Comparison of ENCODE assay signal across 9 mouse cellular contexts in the genomic region with DNA sequence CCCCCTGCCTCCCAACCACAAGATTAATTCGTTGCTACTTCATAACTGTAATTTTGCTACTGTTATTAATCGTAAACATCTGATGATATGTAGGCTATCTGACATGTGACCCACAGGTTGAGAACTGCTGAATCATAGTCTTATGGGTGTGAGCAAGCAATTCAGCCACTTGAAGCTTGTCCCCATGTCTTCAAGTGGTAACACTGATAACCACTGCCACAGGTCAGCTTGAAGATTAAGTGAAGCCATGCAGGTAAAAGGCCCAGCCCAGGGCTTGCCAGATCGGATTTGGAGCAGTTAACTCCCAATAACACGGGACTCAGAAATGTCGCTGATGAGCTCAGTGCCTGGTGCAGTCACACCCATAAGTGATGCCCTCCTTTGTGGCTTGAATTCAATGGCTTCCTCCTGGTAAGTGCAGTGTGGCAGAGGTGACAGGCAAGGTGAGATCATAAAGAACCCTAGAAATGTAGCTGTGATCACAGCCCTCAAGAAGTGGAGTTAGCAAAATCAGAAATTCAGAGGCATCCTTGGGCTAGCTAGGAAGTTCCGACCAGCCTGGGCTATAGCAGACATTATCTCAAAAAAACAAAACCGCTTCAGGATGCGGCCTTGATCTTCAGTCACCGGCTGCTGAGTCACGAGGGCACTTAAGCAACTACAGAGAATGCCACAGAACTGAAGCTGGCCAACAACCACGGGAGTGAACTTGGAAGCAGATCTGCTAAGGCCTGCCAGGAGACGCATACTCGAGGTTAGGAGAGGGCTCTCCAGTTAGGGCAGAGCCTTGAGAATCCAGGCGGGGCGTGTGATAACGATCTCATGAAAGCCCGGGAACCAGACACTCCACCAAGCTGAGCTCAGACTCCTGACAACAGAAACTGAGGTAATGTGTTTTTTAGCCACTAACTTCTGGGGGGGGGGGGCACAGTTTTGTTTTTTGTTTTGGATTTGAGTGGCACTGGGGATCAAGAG. TPM values are rescaled to one million over a fixed set of nuclear protein-coding genes. Genes with fewer than 3 reads are reported as not detected.
DNase-seq lines count a peak whose midpoint lies in the region; ATAC-seq and TF ChIP-seq lines count a peak whose summit lies in the region.
"Had no signal": no experiment of that assay in that cellular context is flagged by ENCODE, and none has a peak within 500 bp of the region (broad histone marks: within the 10 kb centered on the region; RNA-seq: fewer than 3 reads in every experiment).

No protein-coding gene starts in this region.

- TF ChIP-seq POLR2A in bone marrow macrophage, adult 2 months (IDR thresholded peaks at IDR 0.05; ENCODE audit: borderline replicate concordance, low read depth, low read length): no peak
- no peak for TF ChIP-seq POLR2A in heart, adult 2 months (IDR thresholded peaks at IDR 0.05; ENCODE audit: insufficient read depth, low read depth, low read length)

- H3K27ac ChIP-seq in bone marrow macrophage, adult 2 months (ENCODE audit: insufficient read depth, low read depth, low read length): peak overlapping the region; percentile 62
- H3K27ac ChIP-seq in heart, adult 2 months: peak overlapping the region; percentile 72
- peak overlapping the region; percentile 96 for H3K27ac ChIP-seq in liver, embryonic 15.5 days (replicated peaks)
- H3K27ac ChIP-seq: hindbrain, embryonic 15.5 days had no signal

- no peak overlapping the region for H3K9ac ChIP-seq in heart, adult 2 months (ENCODE audit: low read depth, low read length)
- peak overlapping the region; percentile 52 for H3K9ac ChIP-seq in liver, embryonic 15.5 days
- H3K9ac ChIP-seq: hindbrain, embryonic 15.5 days had no signal

- no peak overlapping the region for H3K4me3 ChIP-seq in bone marrow macrophage, adult 2 months (ENCODE audit: insufficient read depth, low read length)
- no peak overlapping the region for H3K4me3 ChIP-seq in heart, adult 2 months
- peak overlapping the region; percentile 52 for H3K4me3 ChIP-seq in liver, embryonic 15.5 days (replicated peaks)
- H3K4me3 ChIP-seq: hindbrain, embryonic 15.5 days had no signal

- DNase-seq in Muller cell, postnatal 12 days (ENCODE audit: inconsistent ontology term): peak; percentile 74
- peak; percentile 62 to 82 for DNase-seq in heart, adult 2 months
- DNase-seq in spleen, postnatal 4 days (ENCODE audit: low spot score in 2 of 2): peak; percentile 56 to 76
- DNase-seq in retina, embryonic 14.5 days (ENCODE audit: low spot score): no peak
- DNase-seq in cerebellum, adult 9-11 months: no peak
- no peak for DNase-seq in thymus, postnatal 10 days (ENCODE audit: low spot score in 2 of 2)

- TF ChIP-seq CTCF in bone marrow macrophage, adult 2 months (IDR thresholded peaks at IDR 0.05; ENCODE audit: low read depth, low read length): no peak
- no peak for TF ChIP-seq CTCF in heart, adult 2 months (IDR thresholded peaks at IDR 0.05)

- peaks cover 5% of the 10 kb centered on the region for H3K36me3 ChIP-seq in heart, adult 2 months (ENCODE audit: control insufficient read depth, insufficient read depth, low read length)
- no peaks in the 10 kb centered on the region for H3K36me3 ChIP-seq in liver, embryonic 15.5 days (replicated peaks)
- H3K36me3 ChIP-seq: hindbrain, embryonic 15.5 days had no signal

- WGBS in heart, adult 2 months: 22% methylated on average over 17 of the region's 17 CpGs
- WGBS in liver, embryonic 15.5 days (ENCODE audit: insufficient replicate concordance): 20% methylated on average over 17 of the region's 17 CpGs

- TF ChIP-seq EP300 in heart, adult 2 months (IDR thresholded peaks at IDR 0.05; ENCODE audit: insufficient read depth, low read depth, low read length): peak; percentile 86

- no peaks in the 10 kb centered on the region for H3K9me3 ChIP-seq in liver, embryonic 15.5 days (replicated peaks)
- H3K9me3 ChIP-seq: hindbrain, embryonic 15.5 days had no signal

- no peaks in the 10 kb centered on the region for H3K27me3 ChIP-seq in heart, adult 2 months (ENCODE audit: control insufficient read depth, insufficient read depth, low read length)
- H3K27me3 ChIP-seq in liver, embryonic 15.5 days: no peaks in the 10 kb centered on the region
- H3K27me3 ChIP-seq: hindbrain, embryonic 15.5 days had no signal

- intact Hi-C loops in heart, adult 2 months (cut with DNase I): no loop called here

- peaks cover 28% of the 10 kb centered on the region for H3K4me1 ChIP-seq in bone marrow macrophage, adult 2 months (ENCODE audit: control insufficient read depth, insufficient read depth, low read length)
- H3K4me1 ChIP-seq in heart, adult 2 months (ENCODE audit: control insufficient read depth, insufficient read depth, low read length): peaks cover 26% of the 10 kb centered on the region
- peaks cover 43% of the 10 kb centered on the region for H3K4me1 ChIP-seq in liver, embryonic 15.5 days (replicated peaks)
- H3K4me1 ChIP-seq: hindbrain, embryonic 15.5 days had no signal

- H3K4me2 ChIP-seq in liver, embryonic 15.5 days: peak overlapping the region; percentile 60
- H3K4me2 ChIP-seq: hindbrain, embryonic 15.5 days had no signal

- H3K79me2 ChIP-seq in heart, adult 2 months (replicated peaks; ENCODE audit: control insufficient read depth, insufficient read depth, low read length): no peaks in the 10 kb centered on the region

- peak; percentile 88 for ATAC-seq in liver, embryonic 15.5 days (ENCODE audit: insufficient read depth)

RNA-seq across cellular contexts. Expression of a gene that starts 46.7 kb away (rescaled TPM):
- polyA plus RNA-seq in bone marrow macrophage, adult 2 months (2012; ENCODE audit: insufficient read depth, insufficient read length, missing spikeins): 7.4 and 9.4 TPM in 2 replicates
- 100 to 1,000 TPM; 181 to 206 TPM for total RNA-seq in heart, adult 2 months (2021)
- polyA plus RNA-seq in heart, adult 2 months (2012; rRNA removed): 193 and 244 TPM in 2 replicates
- polyA plus RNA-seq in liver, embryonic 15.5 days (2015; fragmentation: Nextera tagmentation; extraction: Ambion mirVana): 6.4 and 7.1 TPM in 2 replicates

RNA-seq across cellular contexts. Expression of a gene that starts 54.2 kb away (rescaled TPM):
- polyA plus RNA-seq in bone marrow macrophage, adult 2 months (2012; ENCODE audit: insufficient read depth, insufficient read length, missing spikeins): 1.6 and 2.1 TPM in 2 replicates
- under 1 TPM; 0.26 to 0.30 TPM for total RNA-seq in heart, adult 2 months (2021)
- 0.06 and 0.15 TPM in 2 replicates for polyA plus RNA-seq in heart, adult 2 months (2012; rRNA removed)
- 0.28 and 0.29 TPM in 2 replicates for polyA plus RNA-seq in liver, embryonic 15.5 days (2015; fragmentation: Nextera tagmentation; extraction: Ambion mirVana)

RNA-seq across cellular contexts. Expression of a gene that starts 59.4 kb away (rescaled TPM):
- 167 and 176 TPM in 2 replicates for polyA plus RNA-seq in bone marrow macrophage, adult 2 months (2012; ENCODE audit: insufficient read depth, insufficient read length, missing spikeins)
- 10 to 100 TPM; 19.0 to 24.4 TPM for total RNA-seq in heart, adult 2 months (2021)
- 10.2 and 12.4 TPM in 2 replicates for polyA plus RNA-seq in heart, adult 2 months (2012; rRNA removed)
- polyA plus RNA-seq in liver, embryonic 15.5 days (2015; fragmentation: Nextera tagmentation; extraction: Ambion mirVana): 20.1 and 22.1 TPM in 2 replicates

Comparison
In these comparisons a context has a peak if more than half of its experiments do, and no peak if none do; other contexts are left out.
1. DNase-seq: peak in Muller cell, postnatal 12 days (single experiment), heart, adult 2 months (2 of 2) and spleen, postnatal 4 days (2 of 2); none in retina, embryonic 14.5 days (single experiment), cerebellum, adult 9-11 months (single experiment) and thymus, postnatal 10 days (0 of 2).
2. RNA of a gene that starts 46.7 kb away (polyA plus RNA-seq): 193 to 244 TPM in heart, adult 2 months; 7.4 to 9.4 TPM in bone marrow macrophage, adult 2 months and 6.4 to 7.1 TPM in liver, embryonic 15.5 days; every median in the first group is over 10 times any median in the second.
3. Peak in every context shown above with its lines, with median percentiles within 50 percentile points of each other: H3K27ac ChIP-seq.